Mouse (Mus musculus) liver, adult 2 months (tissue): ENCODE data around the gene Bcs1l.

ENCODE experiments used
- CTCF ChIP-seq: fragments of 200-500 bp; IDR thresholded peaks from 2 replicates; pipeline ENCODE4 v1.5.1; 2011; ENCODE audit warnings: low read depth, low read length, control low read depth
- POLR2A ChIP-seq: fragments of 200-500 bp; IDR thresholded peaks from 2 replicates; pipeline ENCODE4 v1.6.1; 2011; ENCODE audit warnings: low read length, control low read depth; ENCODE audit not compliant: insufficient read depth; ENCODE audit errors: extremely low read depth

DNA sequence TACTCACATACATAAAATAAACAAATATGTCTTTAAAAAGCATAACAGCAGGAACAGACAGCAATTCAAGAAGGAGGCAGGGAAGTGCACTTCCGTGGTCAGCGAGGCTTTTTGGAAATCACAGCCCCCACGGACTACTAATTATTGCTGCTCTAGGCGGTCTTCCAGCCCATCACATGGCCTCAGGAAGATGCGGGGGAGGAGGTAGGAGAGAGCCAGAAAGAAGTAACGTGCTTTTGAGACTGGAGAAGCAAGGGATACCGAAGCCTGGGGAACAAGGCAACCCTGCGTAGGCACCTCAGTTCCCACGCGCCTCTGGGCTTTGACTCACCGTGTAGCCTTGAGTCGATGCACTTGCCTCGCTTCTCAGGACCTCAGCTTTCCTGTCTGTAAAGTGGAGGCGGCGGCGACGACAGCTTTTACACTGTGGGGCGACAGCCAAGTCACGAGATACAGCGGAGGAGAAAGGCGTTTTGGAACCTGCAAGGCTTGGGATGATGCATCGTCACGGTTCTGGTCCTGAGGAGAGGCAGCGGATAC lies 786 bp upstream of the Bcs1l start:
- TF ChIP-seq CTCF (no peak), POLR2A (no peak)
